In genomic region chr8:93095376-93095775, GRCm38 (mm10) we compare ENCODE assay signal across 8 mouse cellular contexts. TPM values are rescaled to one million over a fixed set of nuclear protein-coding genes. Genes with fewer than 3 reads are reported as not detected.
DNase-seq lines count a peak whose midpoint lies in the region; ATAC-seq and TF ChIP-seq lines count a peak whose summit lies in the region.
"Had no signal": no experiment of that assay in that cellular context is flagged by ENCODE, and none has a peak within 500 bp of the region (broad histone marks: within the 10 kb centered on the region; RNA-seq: fewer than 3 reads in every experiment).

No protein-coding gene starts in this region.

- H3K9ac ChIP-seq in kidney, embryonic 14.5 days (ENCODE audit: low read depth, low read length), result no peak overlapping the region

- TF ChIP-seq POLR2A in cortical plate, adult 2 months (IDR thresholded peaks at IDR 0.05; ENCODE audit: extremely low read depth, insufficient read depth, low read length), result no peak
- no peak for TF ChIP-seq POLR2A in lung, adult 2 months (IDR thresholded peaks at IDR 0.05; ENCODE audit: borderline replicate concordance, extremely low read depth, low read depth, low read length)

- peak; percentile 64; the same call in 1 of the 2 replicates for ATAC-seq in kidney, embryonic 14.5 days (ENCODE audit: low FRiP score, low TSS enrichment)

- no peaks in the 10 kb centered on the region for H3K27me3 ChIP-seq in kidney, embryonic 14.5 days (ENCODE audit: control insufficient read depth, insufficient read depth, low read length)

- no peaks in the 10 kb centered on the region for H3K4me1 ChIP-seq in cortical plate, adult 2 months (ENCODE audit: control insufficient read depth, insufficient read depth, low read length)
- H3K4me1 ChIP-seq in kidney, embryonic 14.5 days (ENCODE audit: control insufficient read depth, insufficient read depth, low read length), result no peaks in the 10 kb centered on the region
- H3K4me1 ChIP-seq in lung, adult 2 months (ENCODE audit: control insufficient read depth, insufficient read depth, low read length), result no peaks in the 10 kb centered on the region

- TF ChIP-seq CTCF in cortical plate, adult 2 months (IDR thresholded peaks at IDR 0.05; ENCODE audit: extremely low read depth, insufficient read depth, low read length), result peak; percentile 54
- TF ChIP-seq CTCF in lung, adult 2 months (IDR thresholded peaks at IDR 0.05; ENCODE audit: insufficient read depth, low read length), result no peak

- no peaks in the 10 kb centered on the region for H3K36me3 ChIP-seq in kidney, embryonic 14.5 days (ENCODE audit: control insufficient read depth, insufficient read depth, low read length)

- no peak overlapping the region for H3K4me3 ChIP-seq in cortical plate, adult 2 months (ENCODE audit: insufficient read depth, low read length)
- no peak overlapping the region for H3K4me3 ChIP-seq in kidney, embryonic 14.5 days (ENCODE audit: low read length)
- no peak overlapping the region for H3K4me3 ChIP-seq in lung, adult 2 months (replicated peaks; ENCODE audit: extremely low read depth, low read depth, low read length)

- H3K4me2 ChIP-seq in kidney, embryonic 14.5 days (replicated peaks; ENCODE audit: low read depth, low read length), result no peak overlapping the region

- peak; percentile 48 to 49 for DNase-seq in left cerebral cortex, adult 18-20 months (ENCODE audit: low spot score in 2 of 2)
- DNase-seq in left cerebral cortex, adult 11 months (ENCODE audit: low spot score), result no peak
- DNase-seq in ZHBTc4 (ENCODE audit: low read depth, low spot score), result peak; percentile 38
- DNase-seq in lung, adult 2 months, result peak; percentile 17
- DNase-seq in spleen, adult 18-20 months, result no peak

- H3K27ac ChIP-seq in cortical plate, adult 2 months (ENCODE audit: insufficient read depth, low read length), result no peak overlapping the region
- H3K27ac ChIP-seq in kidney, embryonic 14.5 days (ENCODE audit: low read depth, low read length), result no peak overlapping the region

- no peaks in the 10 kb centered on the region for H3K9me3 ChIP-seq in kidney, embryonic 14.5 days (ENCODE audit: control insufficient read depth, low read length)

RNA-seq across cellular contexts. Expression of gene Ces1b, which starts 15.6 kb away (rescaled TPM):
- not detected for total RNA-seq in left cerebral cortex, adult 18-20 months (2021)
- polyA plus RNA-seq in cortical plate, adult 2 months (2012; rRNA removed), result not detected in 2 replicates
- not detected in 2 replicates for polyA plus RNA-seq in kidney, embryonic 14.5 days (2014; fragmentation: Nextera tagmentation; extraction: Ambion mirVana)
- polyA plus RNA-seq in lung, adult 2 months (2012; rRNA removed), result 0.20 and 3.4 TPM in 2 replicates
- total RNA-seq: left cerebral cortex, adult 8-10 months had no signal

RNA-seq across cellular contexts. Expression of gene Ces1c, which starts 35.7 kb away (rescaled TPM):
- total RNA-seq in left cerebral cortex, adult 18-20 months (2021), result not detected
- not detected in 2 replicates for polyA plus RNA-seq in cortical plate, adult 2 months (2012; rRNA removed)
- polyA plus RNA-seq in kidney, embryonic 14.5 days (2014; fragmentation: Nextera tagmentation; extraction: Ambion mirVana), result not detected in 2 replicates
- polyA plus RNA-seq in lung, adult 2 months (2012; rRNA removed), result 0.22 and 0.34 TPM in 2 replicates
- total RNA-seq: left cerebral cortex, adult 8-10 months had no signal

RNA-seq across cellular contexts. Expression of gene Ces1a, which starts 47.4 kb away (rescaled TPM):
- under 1 TPM; 0.23 to 0.40 TPM for total RNA-seq in left cerebral cortex, adult 18-20 months (2021)
- 0.08 and 0.09 TPM in 2 replicates for polyA plus RNA-seq in cortical plate, adult 2 months (2012; rRNA removed)
- not detected in 2 replicates for polyA plus RNA-seq in kidney, embryonic 14.5 days (2014; fragmentation: Nextera tagmentation; extraction: Ambion mirVana)
- 0.07 TPM in 1 of 2 replicates, not detected in the other for polyA plus RNA-seq in lung, adult 2 months (2012; rRNA removed)

Comparison
In these comparisons a context has a peak if more than half of its experiments do, and no peak if none do; other contexts are left out.
1. DNase-seq: peak in left cerebral cortex, adult 18-20 months (2 of 2), ZHBTc4 (single experiment) and lung, adult 2 months (single experiment); none in left cerebral cortex, adult 11 months (single experiment) and spleen, adult 18-20 months (0 of 2).